In the genomic region with DNA sequence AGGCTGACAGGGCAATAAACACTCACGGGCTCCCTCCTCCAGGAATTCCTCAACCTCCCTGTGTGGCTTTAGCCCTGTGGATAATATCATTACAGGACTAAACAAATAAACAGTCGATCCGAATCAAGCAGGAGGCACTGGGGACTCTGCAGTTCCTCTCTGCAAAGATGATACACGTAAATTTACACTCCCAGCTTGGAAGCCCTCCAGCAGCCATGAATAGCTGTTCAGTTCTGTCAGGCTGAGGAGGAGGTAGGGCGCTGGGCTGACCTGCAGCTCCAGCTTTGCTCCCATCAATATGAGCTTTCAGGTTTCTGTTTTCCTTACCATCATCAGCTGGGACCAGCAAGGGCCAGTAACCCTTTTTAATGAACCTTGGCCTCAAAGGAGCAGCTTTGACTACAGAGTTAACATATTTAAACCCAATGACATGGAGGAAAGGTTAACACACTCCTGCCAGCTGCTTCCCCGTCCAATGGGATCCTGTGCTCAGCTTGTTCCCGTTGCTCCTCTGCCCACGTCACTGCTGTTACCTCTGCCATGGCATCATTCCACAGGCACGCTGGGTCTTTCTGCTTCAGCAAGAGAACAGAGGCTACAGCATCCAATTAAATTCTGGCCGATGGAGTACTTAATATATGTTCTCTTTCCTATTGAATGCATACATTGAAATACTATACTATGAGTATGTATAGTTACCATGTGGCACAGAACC, we compare ENCODE assay signal across 12 mouse cellular contexts. TPM values are rescaled to one million over a fixed set of nuclear protein-coding genes. Genes with fewer than 3 reads are reported as not detected.
DNase-seq lines count a peak whose midpoint lies in the region; ATAC-seq and TF ChIP-seq lines count a peak whose summit lies in the region.
"Had no signal": no experiment of that assay in that cellular context is flagged by ENCODE, and none has a peak within 500 bp of the region (broad histone marks: within the 10 kb centered on the region; RNA-seq: fewer than 3 reads in every experiment).

No protein-coding gene starts in this region.

- peaks cover 74% of the 10 kb centered on the region for H3K27me3 ChIP-seq in midbrain, embryonic 10.5 days (ENCODE audit: low read depth, poor library complexity, severe bottlenecking)
- H3K27me3 ChIP-seq in midbrain, embryonic 15.5 days (replicated peaks), result peaks cover 53% of the 10 kb centered on the region
- H3K27me3 ChIP-seq in kidney, embryonic 15.5 days, result peaks cover 46% of the 10 kb centered on the region

- intact Hi-C loops in gastrocnemius, adult 2 months (cut with DNase I), result no loop called here
- intact Hi-C loops in gastrocnemius, postnatal 14 days (cut with DNase I; ENCODE audit: low total_unique reads), result no loop called here

- ATAC-seq in midbrain, embryonic 15.5 days (replicated peaks), result no peak
- peak; percentile 57 for ATAC-seq in kidney, embryonic 15.5 days (replicated peaks; ENCODE audit: low FRiP score)

- TF ChIP-seq CTCF in gastrocnemius, adult 2 months (IDR thresholded peaks at IDR 0.05), result no peak

- H3K4me2 ChIP-seq in midbrain, embryonic 15.5 days, result no peak overlapping the region
- peak overlapping the region; percentile 79; the same call in 1 of the 2 replicates for H3K4me2 ChIP-seq in kidney, embryonic 15.5 days

- no peaks in the 10 kb centered on the region for H3K36me3 ChIP-seq in midbrain, embryonic 10.5 days
- no peaks in the 10 kb centered on the region for H3K36me3 ChIP-seq in midbrain, embryonic 15.5 days (replicated peaks)
- no peaks in the 10 kb centered on the region for H3K36me3 ChIP-seq in kidney, embryonic 15.5 days

- peak; percentile 20 for DNase-seq in gastrocnemius, adult 2 months
- no peak for DNase-seq in gastrocnemius, postnatal 14 days
- DNase-seq in midbrain, embryonic 10.5 days (ENCODE audit: low spot score), result peak; percentile 16
- DNase-seq in mesoderm, embryonic 11.5 days (ENCODE audit: low read depth, low spot score), result peak; percentile 59
- no peak for DNase-seq in urinary bladder, postnatal 4 days (ENCODE audit: low spot score in 2 of 2)
- no peak for DNase-seq in spleen, adult 12 weeks (ENCODE audit: low spot score)
- DNase-seq: B cell, adult 2 months; gastrocnemius, postnatal 25 days; retina, postnatal 1 day had no signal

- 35% methylated on average over 10 of the region's 10 CpGs for WGBS in midbrain, embryonic 10.5 days
- WGBS in midbrain, embryonic 15.5 days, result 31% methylated on average over 10 of the region's 10 CpGs
- WGBS in kidney, embryonic 15.5 days, result 12% methylated on average over 10 of the region's 10 CpGs

- H3K9me3 ChIP-seq in midbrain, embryonic 10.5 days (replicated peaks), result no peaks in the 10 kb centered on the region
- no peaks in the 10 kb centered on the region for H3K9me3 ChIP-seq in midbrain, embryonic 15.5 days
- H3K9me3 ChIP-seq in kidney, embryonic 15.5 days (replicated peaks), result no peaks in the 10 kb centered on the region

- no peak overlapping the region for H3K4me3 ChIP-seq in gastrocnemius, adult 2 months
- H3K4me3 ChIP-seq in midbrain, embryonic 10.5 days, result no peak overlapping the region
- H3K4me3 ChIP-seq in midbrain, embryonic 15.5 days, result no peak overlapping the region
- no peak overlapping the region for H3K4me3 ChIP-seq in kidney, embryonic 15.5 days (replicated peaks)

- peaks cover 38% of the 10 kb centered on the region for H3K4me1 ChIP-seq in midbrain, embryonic 10.5 days
- peaks cover 20% of the 10 kb centered on the region for H3K4me1 ChIP-seq in midbrain, embryonic 15.5 days
- H3K4me1 ChIP-seq in kidney, embryonic 15.5 days, result peaks cover 47% of the 10 kb centered on the region

- no peak overlapping the region for H3K27ac ChIP-seq in gastrocnemius, adult 2 months
- no peak overlapping the region for H3K27ac ChIP-seq in midbrain, embryonic 10.5 days (replicated peaks)
- no peak overlapping the region for H3K27ac ChIP-seq in midbrain, embryonic 15.5 days
- peak overlapping the region; percentile 85 for H3K27ac ChIP-seq in kidney, embryonic 15.5 days

- no peak overlapping the region for H3K9ac ChIP-seq in midbrain, embryonic 15.5 days
- no peak overlapping the region for H3K9ac ChIP-seq in kidney, embryonic 15.5 days

RNA-seq across cellular contexts. Expression of gene Foxd1, which starts 39.5 kb away (rescaled TPM):
- under 1 TPM in 1 of 2 experiments, not detected in 1; 0.05 TPM for total RNA-seq in gastrocnemius, adult 2 months (2021)
- under 1 TPM; 0.09 to 0.18 TPM for total RNA-seq in gastrocnemius, postnatal 14 days (2021)
- 3.4 and 3.7 TPM in 2 replicates for polyA plus RNA-seq in midbrain, embryonic 10.5 days (2016; fragmentation: Nextera tagmentation; extraction: Ambion mirVana)
- polyA plus RNA-seq in midbrain, embryonic 15.5 days (2015; fragmentation: Nextera tagmentation; extraction: Ambion mirVana), result 0.89 and 1.0 TPM in 2 replicates
- polyA plus RNA-seq in kidney, embryonic 15.5 days (2015; fragmentation: Nextera tagmentation; extraction: Ambion mirVana), result 4.7 and 5.0 TPM in 2 replicates
- total RNA-seq: megakaryocyte progenitor cell, adult 5-6 weeks had no signal

Comparison
In these comparisons a context has a peak if more than half of its experiments do, and no peak if none do; other contexts are left out.
1. DNase-seq: peak in gastrocnemius, adult 2 months (single experiment), midbrain, embryonic 10.5 days (single experiment) and mesoderm, embryonic 11.5 days (single experiment); none in gastrocnemius, postnatal 14 days (single experiment), urinary bladder, postnatal 4 days (0 of 2) and spleen, adult 12 weeks (single experiment).